Mouse (Mus musculus) splenic B cell, adult 2 months (primary cell): ENCODE results near the gene 2010315B03Rik.
A peak's percentile ranks its signal among the peaks of the same experiment; 100 is the strongest.

Source experiments
- DNase-seq: peaks from one replicate; pipeline ENCODE4 v3.0.0-alpha.2; 2011; ENCODE audit warnings: low read depth, low spot score
- H3K27me3 ChIP-seq: 2 replicates; pipeline ENCODE4 v1.6.1; 2012; ENCODE audit warnings: mild to moderate bottlenecking, low read length, moderate library complexity, mixed read lengths; ENCODE audit not compliant: control insufficient read depth, poor library complexity, insufficient read depth, severe bottlenecking
- H3K36me3 ChIP-seq: 2 replicates; pipeline ENCODE4 v1.6.1; 2012; ENCODE audit warnings: mild to moderate bottlenecking, low read length, moderate library complexity, mixed read lengths; ENCODE audit not compliant: control insufficient read depth, poor library complexity, insufficient read depth, severe bottlenecking

The 2010315B03Rik gene

GRCm38 (mm10) chr9:124312171-124313142, at the start of gene 2010315B03Rik:
TSS of gene 2010315B03Rik (minus strand) at chr9:124312696.
- peak; percentile 90 for DNase-seq
- Histone ChIP-seq H3K36me3 (no peaks in the 10 kb centered on the region), H3K27me3 (no peaks in the 10 kb centered on the region)

GRCm38 (mm10) chr9:124311502-124311901, 994 bp downstream of the 2010315B03Rik start:
- Histone ChIP-seq H3K36me3 (no peaks in the 10 kb centered on the region), H3K27me3 (no peaks in the 10 kb centered on the region)
- no peak for DNase-seq

GRCm38 (mm10) chr9:124288329-124288728, 24.2 kb downstream of the 2010315B03Rik start:
- no peak for DNase-seq
- Histone ChIP-seq H3K27me3 (no peaks in the 10 kb centered on the region), H3K36me3 (no peaks in the 10 kb centered on the region; the same call in 1 of the 2 replicates)

GRCm38 (mm10) chr9:124281912-124282686, 30.4 kb downstream of the 2010315B03Rik start:
- peak; percentile 92 for DNase-seq
- Histone ChIP-seq H3K27me3 (no peaks in the 10 kb centered on the region), H3K36me3 (no peaks in the 10 kb centered on the region)

GRCm38 (mm10) chr9:124281448-124281791, 31.1 kb downstream of the 2010315B03Rik start:
- no peaks in the 10 kb centered on the region for H3K36me3 ChIP-seq
- H3K27me3 ChIP-seq, result no peaks in the 10 kb centered on the region
- DNase-seq, result peak; percentile 47

- peak; percentile 31 for DNase-seq
- H3K36me3 ChIP-seq, result no peaks in the 10 kb centered on the region
- no peaks in the 10 kb centered on the region for H3K27me3 ChIP-seq
These were observed 31.7 kb downstream of the 2010315B03Rik start for GRCm38 (mm10) chr9:124280576-124281447.

GRCm38 (mm10) chr9:124279300-124279699, 33.2 kb downstream of the 2010315B03Rik start:
- no peaks in the 10 kb centered on the region for H3K36me3 ChIP-seq
- DNase-seq, result no peak
- no peaks in the 10 kb centered on the region for H3K27me3 ChIP-seq

GRCm38 (mm10) chr9:124275064-124275463, 37.4 kb downstream of the 2010315B03Rik start:
- peak; percentile 62 for DNase-seq
- Histone ChIP-seq H3K36me3 (no peaks in the 10 kb centered on the region; the same call in none of the 2 replicates), H3K27me3 (no peaks in the 10 kb centered on the region)

GRCm38 (mm10) chr9:124273172-124273571, 39.3 kb downstream of the 2010315B03Rik start:
- Histone ChIP-seq H3K27me3 (no peaks in the 10 kb centered on the region), H3K36me3 (peaks cover 11% of the 10 kb centered on the region)
- DNase-seq, result no peak

GRCm38 (mm10) chr9:124267929-124268328, 44.6 kb downstream of the 2010315B03Rik start:
- H3K27me3 ChIP-seq, result no peaks in the 10 kb centered on the region
- H3K36me3 ChIP-seq, result peaks cover 11% of the 10 kb centered on the region
- DNase-seq, result no peak

- no peak for DNase-seq
- peaks cover 11% of the 10 kb centered on the region for H3K36me3 ChIP-seq
These were observed 45.0 kb downstream of the 2010315B03Rik start for GRCm38 (mm10) chr9:124267493-124267892.

GRCm38 (mm10) chr9:124262987-124263717, 49.3 kb downstream of the 2010315B03Rik start:
- H3K27me3 ChIP-seq, result no peaks in the 10 kb centered on the region
- H3K36me3 ChIP-seq, result no peaks in the 10 kb centered on the region
- no peak for DNase-seq

More at GRCm38 (mm10) chr9:124267493-124267892, 45.0 kb downstream of the 2010315B03Rik start:
- H3K27me3 ChIP-seq, result no peaks in the 10 kb centered on the region

GRCm38 (mm10) chr9:124258067-124258556, 54.4 kb downstream of the 2010315B03Rik start:
- H3K27me3 ChIP-seq, result no peaks in the 10 kb centered on the region
- no peaks in the 10 kb centered on the region for H3K36me3 ChIP-seq
- DNase-seq, result no peak
